Mouse (Mus musculus) liver, embryonic 14.5 days (tissue): ENCODE results near the gene Ptbp3.

Source experiments
- CTCF ChIP-seq: IDR thresholded peaks from 2 replicates; pipeline ENCODE4 v1.5.1; 2016; ENCODE audit warnings: antibody characterized with exemption, low read depth, control low read depth
- EP300 ChIP-seq: IDR thresholded peaks from 2 replicates; pipeline ENCODE4 v1.6.1; 2016; ENCODE audit warnings: antibody characterized with exemption, low read depth

DNA sequence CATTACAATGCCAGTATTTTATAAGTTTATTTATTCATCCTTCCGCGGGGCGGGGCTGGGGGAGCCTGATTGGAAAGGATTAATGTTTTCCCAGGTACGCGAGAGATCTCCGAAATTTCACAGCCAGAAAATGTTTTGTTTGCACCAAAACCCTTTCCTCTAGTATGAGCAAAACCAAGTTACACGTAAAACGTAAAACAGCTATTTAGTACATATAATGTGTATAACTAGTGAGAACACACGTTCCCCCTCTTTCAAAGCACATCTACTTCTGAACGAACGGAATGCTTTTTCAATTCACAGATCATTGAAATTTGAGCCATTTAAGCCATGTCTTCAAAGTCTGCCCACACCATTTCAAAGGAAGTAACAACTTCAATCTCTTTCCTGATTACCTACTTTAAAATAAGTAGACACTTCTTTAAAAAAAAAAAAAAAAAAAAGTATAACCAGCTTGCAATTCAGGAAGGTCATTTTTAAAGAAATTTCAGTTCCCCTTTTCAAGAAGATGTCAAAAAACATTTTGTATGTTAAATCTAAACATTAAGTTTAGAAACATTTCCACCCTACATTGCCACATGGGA lies 905 bp upstream of the Ptbp3 start:
- TF ChIP-seq CTCF, result no peak
- TF ChIP-seq EP300, result no peak
